Comparison of ENCODE assay signal across 18 mouse cellular contexts in the genomic region with DNA sequence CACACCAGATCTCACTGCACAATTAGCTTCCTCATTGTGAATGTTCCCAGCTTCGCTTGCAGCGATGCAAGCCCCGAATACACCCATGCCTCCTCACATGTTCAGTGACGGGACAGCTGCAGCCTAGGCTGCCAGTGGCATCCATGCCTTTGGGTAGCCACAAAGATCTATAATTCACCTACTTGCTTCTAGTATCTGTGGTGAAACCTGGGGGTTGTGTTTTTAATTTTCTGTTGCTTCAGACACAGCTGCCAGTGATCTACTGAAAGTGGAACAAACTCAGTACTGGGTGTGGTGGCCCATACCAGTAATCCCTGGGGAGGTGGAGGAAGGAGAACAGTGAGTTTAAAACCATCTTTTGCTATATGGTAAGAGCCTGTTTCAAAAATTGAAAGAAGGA. TPM values are rescaled to one million over a fixed set of nuclear protein-coding genes. Genes with fewer than 3 reads are reported as not detected.
DNase-seq lines count a peak whose midpoint lies in the region; ATAC-seq lines count a peak whose summit lies in the region.
"Had no signal": no experiment of that assay in that cellular context is flagged by ENCODE, and none has a peak within 500 bp of the region (broad histone marks: within the 10 kb centered on the region; RNA-seq: fewer than 3 reads in every experiment).

No protein-coding gene starts in this region.

- no peaks in the 10 kb centered on the region for H3K9me3 ChIP-seq in embryonic facial prominence, embryonic 14.5 days (ENCODE audit: control insufficient read depth, low read length)
- H3K9me3 ChIP-seq in embryonic facial prominence, embryonic 10.5 days, result no peaks in the 10 kb centered on the region

- no peak overlapping the region for H3K4me3 ChIP-seq in embryonic facial prominence, embryonic 14.5 days (ENCODE audit: low read depth, low read length)
- no peak overlapping the region for H3K4me3 ChIP-seq in embryonic facial prominence, embryonic 10.5 days

- peaks cover 3% of the 10 kb centered on the region; the same call in 1 of the 2 replicates for H3K4me1 ChIP-seq in embryonic facial prominence, embryonic 14.5 days (ENCODE audit: control insufficient read depth, insufficient read depth, low read length)
- H3K4me1 ChIP-seq in embryonic facial prominence, embryonic 10.5 days, result no peaks in the 10 kb centered on the region

- WGBS in embryonic facial prominence, embryonic 14.5 days, result 77% methylated on average over 4 of the region's 4 CpGs
- WGBS in embryonic facial prominence, embryonic 10.5 days, result 85% methylated on average over 4 of the region's 4 CpGs

- no peak overlapping the region for H3K27ac ChIP-seq in embryonic facial prominence, embryonic 14.5 days (replicated peaks; ENCODE audit: low read depth, low read length)
- no peak overlapping the region for H3K27ac ChIP-seq in embryonic facial prominence, embryonic 10.5 days (replicated peaks)

- no peak overlapping the region for H3K9ac ChIP-seq in embryonic facial prominence, embryonic 14.5 days (ENCODE audit: low read depth, low read length)

- H3K36me3 ChIP-seq in embryonic facial prominence, embryonic 14.5 days (ENCODE audit: control insufficient read depth, insufficient read depth, low read length), result no peaks in the 10 kb centered on the region
- H3K36me3 ChIP-seq in embryonic facial prominence, embryonic 10.5 days (replicated peaks), result no peaks in the 10 kb centered on the region

- no peaks in the 10 kb centered on the region for H3K27me3 ChIP-seq in embryonic facial prominence, embryonic 14.5 days (replicated peaks; ENCODE audit: control insufficient read depth, insufficient read depth, low read length)
- H3K27me3 ChIP-seq in embryonic facial prominence, embryonic 10.5 days (replicated peaks; ENCODE audit: low read depth, poor library complexity, severe bottlenecking), result no peaks in the 10 kb centered on the region

- no peak for ATAC-seq in embryonic facial prominence, embryonic 14.5 days (ENCODE audit: low read depth)
- ATAC-seq in monocyte, adult 5-6 weeks (replicated peaks; ENCODE audit: insufficient number of reproducible peaks, low FRiP score, low TSS enrichment, poor library complexity, severe bottlenecking), result 0 out of 2 replicates have a peak, but pooled peaks have one; percentile 24
- ATAC-seq in CD4-positive, CD25-positive, alpha-beta regulatory T cell, adult 4 months, result no peak
- ATAC-seq: forebrain, embryonic 14.5 days; lung, postnatal 0 days had no signal

- no peak overlapping the region for H3K4me2 ChIP-seq in embryonic facial prominence, embryonic 14.5 days (ENCODE audit: low read depth, low read length)
- H3K4me2 ChIP-seq: liver, embryonic 11.5 days had no signal

- DNase-seq in embryonic facial prominence, embryonic 14.5 days (ENCODE audit: low spot score), result peak; percentile 3
- DNase-seq in embryonic facial prominence, embryonic 10.5 days (ENCODE audit: low spot score), result no peak
- DNase-seq in lung, postnatal 25 days (ENCODE audit: low spot score), result peak; percentile 28
- DNase-seq in lung, postnatal 4 days, result no peak
- DNase-seq in thymus, postnatal 14 days, result peak; percentile 62
- no peak for DNase-seq in ovary, postnatal 14 days (ENCODE audit: low spot score)
- DNase-seq: cerebellum, adult 11-12 months; gastrocnemius, postnatal 14 days; kidney, postnatal 10 days; midbrain, embryonic 14.5 days had no signal

RNA-seq across cellular contexts. Expression of gene Cxcr6, which starts 43.4 kb away (rescaled TPM):
- polyA plus RNA-seq in embryonic facial prominence, embryonic 14.5 days (2014; fragmentation: Nextera tagmentation; extraction: Ambion mirVana), result 0.11 and 0.67 TPM in 2 replicates
- polyA plus RNA-seq in embryonic facial prominence, embryonic 10.5 days (2016; fragmentation: Nextera tagmentation; extraction: Ambion mirVana), result 0.15 and 0.17 TPM in 2 replicates
- 0.78 to 1.9 TPM (median 1.3 TPM) in 3 replicates for total RNA-seq in monocyte, adult 5-6 weeks (2017)
- polyA plus RNA-seq in CD4-positive, CD25-positive, alpha-beta regulatory T cell, adult 4 months (2017; shearing (Covaris generic)), result 10 to 100 TPM; 25.3 to 37.5 TPM
- total RNA-seq: left cerebral cortex, postnatal 14 days; MEL had no signal
- polyA plus RNA-seq: cortical plate, adult 2 months had no signal

RNA-seq across cellular contexts. Expression of gene Lztfl1, which starts 45.4 kb away (rescaled TPM):
- 68.4 and 72.1 TPM in 2 replicates for polyA plus RNA-seq in embryonic facial prominence, embryonic 14.5 days (2014; fragmentation: Nextera tagmentation; extraction: Ambion mirVana)
- 36.5 and 41.3 TPM in 2 replicates for polyA plus RNA-seq in embryonic facial prominence, embryonic 10.5 days (2016; fragmentation: Nextera tagmentation; extraction: Ambion mirVana)
- total RNA-seq in monocyte, adult 5-6 weeks (2017), result 7.7 to 21.2 TPM (median 20.7 TPM) in 3 replicates
- 10 to 100 TPM; 42.1 to 48.2 TPM for polyA plus RNA-seq in CD4-positive, CD25-positive, alpha-beta regulatory T cell, adult 4 months (2017; shearing (Covaris generic))

Comparison
In these comparisons a context has a peak if more than half of its experiments do, and no peak if none do; other contexts are left out.
1. DNase-seq: peak in embryonic facial prominence, embryonic 14.5 days (single experiment), lung, postnatal 25 days (single experiment) and thymus, postnatal 14 days (single experiment); none in embryonic facial prominence, embryonic 10.5 days (single experiment), lung, postnatal 4 days (0 of 2) and ovary, postnatal 14 days (single experiment).
2. RNA of gene Cxcr6, which starts 43.4 kb away (polyA plus RNA-seq): 25.3 to 37.5 TPM in CD4-positive, CD25-positive, alpha-beta regulatory T cell, adult 4 months; 0.15 to 0.17 TPM in embryonic facial prominence, embryonic 10.5 days and 0.11 to 0.67 TPM in embryonic facial prominence, embryonic 14.5 days; every median in the first group is over 10 times any median in the second.